Mouse (Mus musculus): ENCODE measurements around the gene Prr12.

DNA sequence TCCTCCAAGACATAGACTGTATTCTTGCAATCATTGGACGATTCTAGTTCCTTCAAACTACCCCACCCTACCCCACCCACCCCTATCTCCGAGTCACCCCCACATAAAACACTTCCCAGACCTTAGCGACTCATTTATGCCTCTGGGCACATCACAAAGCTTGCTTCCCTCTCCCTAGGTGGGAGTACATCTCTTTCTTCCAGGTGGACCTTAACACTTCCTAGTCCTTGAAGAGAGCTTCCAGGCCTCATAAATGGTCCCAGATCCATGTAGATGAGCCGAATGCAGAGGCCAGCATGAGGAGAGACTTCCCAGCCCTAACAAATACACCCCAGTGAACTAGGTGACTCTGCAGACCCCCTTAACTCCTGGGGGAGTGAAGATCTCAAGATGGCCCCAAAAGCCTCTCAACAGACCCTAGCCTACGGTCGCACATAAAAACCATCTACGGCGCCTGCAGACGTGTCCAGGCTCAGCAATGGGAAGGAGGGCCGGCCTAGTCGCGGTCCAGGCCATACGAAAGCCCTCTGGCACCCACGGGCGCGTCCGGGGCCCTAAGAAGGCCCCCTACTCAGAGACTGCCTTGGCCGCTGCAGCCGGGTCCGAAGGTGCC, 37.2 kb downstream of the Prr12 start:
- TF ChIP-seq POLR2A (IDR thresholded peaks at IDR 0.05; ENCODE audit: borderline replicate concordance, control insufficient read depth, low read depth, low read length), result no peak
- TF ChIP-seq CTCF (IDR thresholded peaks at IDR 0.05; ENCODE audit: control insufficient read depth, insufficient read depth, low read length), result no peak
